Mouse (Mus musculus): ENCODE results near the gene Prl8a8.

Gene Prl8a8

DNA sequence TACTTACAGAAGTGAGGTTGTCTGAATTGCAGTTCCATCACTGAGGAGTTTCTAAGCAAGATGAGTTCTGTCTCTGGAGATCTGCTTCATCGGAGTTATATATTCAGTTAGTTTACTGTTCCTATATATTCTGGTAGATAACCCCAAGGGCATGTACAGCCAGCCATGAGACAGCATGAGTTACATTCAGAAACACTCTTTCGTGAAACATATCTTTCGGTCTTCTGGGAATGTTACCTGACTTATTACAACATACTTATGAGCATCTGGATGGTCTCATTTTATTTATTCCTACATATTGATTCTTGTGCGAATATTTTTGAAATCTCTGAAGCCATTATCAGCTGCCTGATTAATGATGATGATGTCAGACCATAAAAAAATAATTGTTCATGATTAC, at the start of gene Prl8a8:
Gene Prl8a8, minus strand, starts transcription at position 101 of the 400 bp plus-strand sequence.
- DNase-seq (ENCODE audit: low spot score in 2 of 2) = no peak

DNA sequence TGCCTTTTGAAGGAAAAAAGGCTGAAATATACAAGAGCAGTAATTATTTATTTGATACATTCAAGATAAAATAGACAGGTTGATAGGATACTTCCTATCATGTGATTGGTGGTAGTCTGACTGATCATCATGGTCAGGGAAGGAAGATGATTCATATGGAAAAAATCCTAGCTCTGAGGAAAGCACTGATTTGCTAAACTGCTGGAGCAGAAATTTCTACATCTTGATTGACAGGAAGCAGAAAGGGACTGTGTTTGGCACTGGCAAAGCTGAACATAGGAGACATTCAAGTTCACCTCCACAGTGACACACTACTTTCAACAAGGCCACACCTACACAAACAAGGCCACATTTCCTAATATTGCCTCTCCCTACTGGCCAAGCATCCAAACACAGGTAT, 40.3 kb upstream of the Prl8a8 start:
- no peak for DNase-seq (ENCODE audit: low spot score in 2 of 2)

GRCm38 (mm10) chr13:27523156-27523555, 10.1 kb upstream of the Prl8a8 start:
- DNase-seq (ENCODE audit: low spot score in 2 of 2) = no peak

DNA sequence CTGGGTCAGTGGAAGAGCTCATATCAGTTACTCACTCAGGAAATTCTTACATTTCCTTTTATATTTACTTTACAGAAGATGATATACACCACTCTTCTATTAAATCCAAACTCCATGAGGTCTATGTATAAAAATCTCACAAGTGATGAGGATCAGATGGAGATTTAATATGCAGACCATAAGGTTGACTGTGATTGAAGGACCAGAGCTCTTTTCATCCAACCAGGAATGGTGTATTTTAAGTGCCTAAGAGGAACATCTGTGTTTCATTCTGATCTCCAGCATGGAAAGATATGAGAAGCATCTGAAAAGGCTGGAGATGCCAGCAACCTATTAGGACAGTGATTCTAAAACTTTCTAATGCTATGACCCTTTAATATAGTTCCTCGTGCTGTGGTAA, 5.4 kb downstream of the Prl8a8 start:
- no peak for DNase-seq (ENCODE audit: low spot score in 2 of 2)
